Mouse (Mus musculus) stomach, embryonic 14.5 days (tissue): Measurements from ENCODE around the gene Agpat4. TPM values are rescaled to one million over a fixed set of nuclear protein-coding genes. Genes with fewer than 3 reads are reported as not detected.

ENCODE experiments used
- ATAC-seq: fragments of 200-750 bp; cut with Nextera tagmentation; 2 replicates; pipeline ENCODE4 v1.8.0; 2017; ENCODE audit warnings: low read depth, moderate TSS enrichment; ENCODE audit not compliant: insufficient number of reproducible peaks, insufficient read depth, low FRiP score
- H3K27ac ChIP-seq: fragments of 300-500 bp; sonication (generic); 2 replicates; pipeline ENCODE4 v1.5.1; 2014; ENCODE audit warnings: mild to moderate bottlenecking, low read length, moderate library complexity, mixed read lengths
- H3K27me3 ChIP-seq: fragments of 300-500 bp; sonication (generic); 2 replicates; pipeline ENCODE4 v1.6.1; 2014; ENCODE audit warnings: low read length, control low read depth, mixed read lengths; ENCODE audit not compliant: control insufficient read depth, insufficient read depth
- H3K36me3 ChIP-seq: fragments of 300-500 bp; sonication (generic); 2 replicates; pipeline ENCODE4 v1.6.1; 2014; ENCODE audit warnings: mild to moderate bottlenecking, control low read depth, low read length, moderate library complexity, mixed read lengths; ENCODE audit not compliant: control insufficient read depth, insufficient read depth
- H3K4me1 ChIP-seq: fragments of 300-500 bp; sonication (generic); 2 replicates; pipeline ENCODE4 v1.6.1; 2014; ENCODE audit warnings: low read length, control low read depth, mixed read lengths; ENCODE audit not compliant: control insufficient read depth, insufficient read depth
- H3K4me2 ChIP-seq: fragments of 300-500 bp; sonication (generic); replicated peaks from 2 replicates; pipeline ENCODE4 v1.6.1; 2014; ENCODE audit warnings: low read depth, low read length, control low read depth
- H3K4me3 ChIP-seq: fragments of 300-500 bp; sonication (generic); 2 replicates; pipeline ENCODE4 v1.5.1; 2014; ENCODE audit warnings: low read depth, low read length, control low read depth
- H3K9ac ChIP-seq: fragments of 300-500 bp; sonication (generic); replicated peaks from 2 replicates; pipeline ENCODE4 v1.6.1; 2014; ENCODE audit warnings: low read depth, mild to moderate bottlenecking, control low read depth, low read length, moderate library complexity, mixed read lengths
- H3K9me3 ChIP-seq: fragments of 300-500 bp; sonication (generic); 2 replicates; pipeline ENCODE4 v1.6.1; 2016; ENCODE audit warnings: low read depth, low read length, control low read depth; ENCODE audit not compliant: control insufficient read depth
- WGBS: fragments of 180-500 bp; shearing (Covaris S2); extraction: QIAGEN DNeasy Blood & Tissue Kit; methylation state at CpG from one replicate; pipeline ENCODE4 v1.1.7; 2014; 5-methylcytosine and 5-hydroxymethylcytosine counted together
- polyA plus RNA-seq: library from polyadenylated mRNA; unstranded; fragments of >200 nt; fragmentation: Nextera tagmentation; extraction: Ambion mirVana; gene quantifications from 2 replicates; pipeline ENCODE4 v1.2.1, GENCODE M21; 2014

The Agpat4 gene
- polyA plus RNA-seq, 1 experiment from 2014 or later, result 27.7 TPM

- no peak overlapping the region for H3K4me2 ChIP-seq
- no peaks in the 10 kb centered on the region; the same call in none of the 2 replicates for H3K36me3 ChIP-seq
- WGBS, result 81% methylated on average over 5 of the region's 5 CpGs
- no peaks in the 10 kb centered on the region for H3K9me3 ChIP-seq
- no peak overlapping the region for H3K9ac ChIP-seq
- no peak for ATAC-seq
- H3K27ac ChIP-seq, result no peak overlapping the region
- H3K4me1 ChIP-seq, result no peaks in the 10 kb centered on the region
- H3K27me3 ChIP-seq, result no peaks in the 10 kb centered on the region
- no peak overlapping the region for H3K4me3 ChIP-seq
Observed at GRCm38 (mm10) chr17:12131171-12131570, 12.7 kb downstream of the Agpat4 start.

- Histone ChIP-seq H3K4me3 (no peak overlapping the region), H3K4me2 (no peak overlapping the region), H3K27me3 (no peaks in the 10 kb centered on the region), H3K9ac (no peak overlapping the region), H3K4me1 (no peaks in the 10 kb centered on the region), H3K27ac (no peak overlapping the region), H3K9me3 (no peaks in the 10 kb centered on the region), H3K36me3 (no peaks in the 10 kb centered on the region; the same call in none of the 2 replicates)
- no peak for ATAC-seq
- 96% methylated on average over 7 of the region's 7 CpGs for WGBS
Observed at GRCm38 (mm10) chr17:12131581-12131980, 13.1 kb downstream of the Agpat4 start.

GRCm38 (mm10) chr17:12132904-12133303 is 14.4 kb downstream of the Agpat4 start:
- Histone ChIP-seq H3K36me3 (no peaks in the 10 kb centered on the region; the same call in none of the 2 replicates), H3K27me3 (no peaks in the 10 kb centered on the region), H3K9ac (no peak overlapping the region), H3K4me3 (no peak overlapping the region), H3K4me1 (no peaks in the 10 kb centered on the region), H3K27ac (no peak overlapping the region), H3K9me3 (no peaks in the 10 kb centered on the region), H3K4me2 (no peak overlapping the region)
- ATAC-seq, result no peak
- WGBS, result 90% methylated on average over 3 of the region's 3 CpGs

- ATAC-seq, result no peak
- Histone ChIP-seq H3K9me3 (no peaks in the 10 kb centered on the region), H3K27me3 (no peaks in the 10 kb centered on the region), H3K36me3 (no peaks in the 10 kb centered on the region; the same call in none of the 2 replicates), H3K27ac (no peak overlapping the region), H3K4me3 (no peak overlapping the region), H3K4me2 (no peak overlapping the region), H3K9ac (no peak overlapping the region), H3K4me1 (no peaks in the 10 kb centered on the region)
- WGBS, result 95% methylated on average over 8 of the region's 8 CpGs
Observed at GRCm38 (mm10) chr17:12133985-12134384, 15.5 kb downstream of the Agpat4 start.

- H3K36me3 ChIP-seq, result no peaks in the 10 kb centered on the region; the same call in none of the 2 replicates
- ATAC-seq, result no peak
- H3K4me2 ChIP-seq, result no peak overlapping the region
- no peak overlapping the region for H3K9ac ChIP-seq
- H3K27me3 ChIP-seq, result no peaks in the 10 kb centered on the region
- H3K4me1 ChIP-seq, result no peaks in the 10 kb centered on the region
- H3K27ac ChIP-seq, result no peak overlapping the region
- no peak overlapping the region for H3K4me3 ChIP-seq
- 90% methylated on average over 12 of the region's 12 CpGs for WGBS
- H3K9me3 ChIP-seq, result no peaks in the 10 kb centered on the region
Observed at GRCm38 (mm10) chr17:12134975-12135633, 16.6 kb downstream of the Agpat4 start.

GRCm38 (mm10) chr17:12138355-12138754 is 19.9 kb downstream of the Agpat4 start:
- no peak overlapping the region for H3K4me2 ChIP-seq
- no peak overlapping the region for H3K9ac ChIP-seq
- ATAC-seq, result no peak
- no peaks in the 10 kb centered on the region for H3K4me1 ChIP-seq
- no peaks in the 10 kb centered on the region; the same call in 1 of the 2 replicates for H3K36me3 ChIP-seq
- 92% methylated on average over 6 of the region's 6 CpGs for WGBS
- H3K27me3 ChIP-seq, result no peaks in the 10 kb centered on the region
- H3K4me3 ChIP-seq, result no peak overlapping the region
- H3K27ac ChIP-seq, result no peak overlapping the region
- H3K9me3 ChIP-seq, result no peaks in the 10 kb centered on the region

- H3K27ac ChIP-seq, result no peak overlapping the region
- no peak overlapping the region for H3K4me2 ChIP-seq
- ATAC-seq, result no peak
- H3K4me3 ChIP-seq, result no peak overlapping the region
- H3K4me1 ChIP-seq, result no peaks in the 10 kb centered on the region; the same call in 1 of the 2 replicates
- H3K9ac ChIP-seq, result no peak overlapping the region
- 56% methylated on average over 5 of the region's 5 CpGs for WGBS
- H3K36me3 ChIP-seq, result no peaks in the 10 kb centered on the region
- no peaks in the 10 kb centered on the region for H3K9me3 ChIP-seq
- H3K27me3 ChIP-seq, result no peaks in the 10 kb centered on the region
Observed at GRCm38 (mm10) chr17:12143948-12144364, 25.5 kb downstream of the Agpat4 start.

GRCm38 (mm10) chr17:12146132-12146681 is 27.7 kb downstream of the Agpat4 start:
- Histone ChIP-seq H3K9ac (no peak overlapping the region), H3K4me3 (no peak overlapping the region), H3K27me3 (no peaks in the 10 kb centered on the region), H3K9me3 (no peaks in the 10 kb centered on the region), H3K4me1 (no peaks in the 10 kb centered on the region; the same call in 1 of the 2 replicates), H3K36me3 (no peaks in the 10 kb centered on the region), H3K27ac (no peak overlapping the region), H3K4me2 (no peak overlapping the region)
- ATAC-seq, result no peak
- 87% methylated on average over 5 of the region's 5 CpGs for WGBS
